Mouse (Mus musculus) heart, embryonic 15.5 days (tissue): Measurements from ENCODE around the gene Kif3c. TPM values are rescaled to one million over a fixed set of nuclear protein-coding genes. Genes with fewer than 3 reads are reported as not detected.

Experiments used
- ATAC-seq: fragments of 200-750 bp; cut with Nextera tagmentation; replicated peaks from 2 replicates; pipeline ENCODE4 v1.8.0; 2017; ENCODE audit warnings: low read depth, moderate TSS enrichment; ENCODE audit not compliant: insufficient number of reproducible peaks, insufficient read depth, low FRiP score
- H3K27ac ChIP-seq: fragments of 300-500 bp; sonication (generic); 2 replicates; pipeline ENCODE4 v1.5.1; 2015; ENCODE audit warnings: mild to moderate bottlenecking, inconsistent platforms
- H3K27me3 ChIP-seq: fragments of 300-500 bp; sonication (generic); 2 replicates; pipeline ENCODE4 v1.6.1; 2015; ENCODE audit warnings: inconsistent platforms
- H3K36me3 ChIP-seq: fragments of 300-500 bp; sonication (generic); 2 replicates; pipeline ENCODE4 v1.6.1; 2015; ENCODE audit warnings: mild to moderate bottlenecking, inconsistent platforms
- H3K4me1 ChIP-seq: fragments of 300-500 bp; sonication (generic); replicated peaks from 2 replicates; pipeline ENCODE4 v1.6.1; 2015; ENCODE audit warnings: inconsistent platforms
- H3K4me2 ChIP-seq: fragments of 300-500 bp; sonication (generic); 2 replicates; pipeline ENCODE4 v1.6.1; 2015; ENCODE audit warnings: inconsistent platforms, mild to moderate bottlenecking, moderate library complexity
- H3K4me3 ChIP-seq: fragments of 300-500 bp; sonication (generic); 2 replicates; pipeline ENCODE4 v1.5.1; 2015; ENCODE audit warnings: mild to moderate bottlenecking, inconsistent platforms
- H3K9ac ChIP-seq: fragments of 300-500 bp; sonication (generic); 2 replicates; pipeline ENCODE4 v1.6.1; 2015; ENCODE audit warnings: mild to moderate bottlenecking, inconsistent platforms
- H3K9me3 ChIP-seq: fragments of 300-500 bp; sonication (generic); replicated peaks from 2 replicates; pipeline ENCODE4 v1.6.1; 2016; ENCODE audit warnings: inconsistent platforms
- WGBS: fragments of 180-500 bp; shearing (Covaris S2); methylation state at CpG from one replicate; pipeline ENCODE4 v1.1.7; 2015; ENCODE audit warnings: mixed read lengths; 5-methylcytosine and 5-hydroxymethylcytosine counted together
- polyA plus RNA-seq: library from polyadenylated mRNA; unstranded; fragments of >200 nt; fragmentation: Nextera tagmentation; extraction: Ambion mirVana; gene quantifications from 2 replicates; pipeline ENCODE4 v1.2.1, GENCODE M21; 2015

The Kif3c gene
- polyA plus RNA-seq, 1 experiment from 2014 or later, result 4.6 TPM

DNA sequence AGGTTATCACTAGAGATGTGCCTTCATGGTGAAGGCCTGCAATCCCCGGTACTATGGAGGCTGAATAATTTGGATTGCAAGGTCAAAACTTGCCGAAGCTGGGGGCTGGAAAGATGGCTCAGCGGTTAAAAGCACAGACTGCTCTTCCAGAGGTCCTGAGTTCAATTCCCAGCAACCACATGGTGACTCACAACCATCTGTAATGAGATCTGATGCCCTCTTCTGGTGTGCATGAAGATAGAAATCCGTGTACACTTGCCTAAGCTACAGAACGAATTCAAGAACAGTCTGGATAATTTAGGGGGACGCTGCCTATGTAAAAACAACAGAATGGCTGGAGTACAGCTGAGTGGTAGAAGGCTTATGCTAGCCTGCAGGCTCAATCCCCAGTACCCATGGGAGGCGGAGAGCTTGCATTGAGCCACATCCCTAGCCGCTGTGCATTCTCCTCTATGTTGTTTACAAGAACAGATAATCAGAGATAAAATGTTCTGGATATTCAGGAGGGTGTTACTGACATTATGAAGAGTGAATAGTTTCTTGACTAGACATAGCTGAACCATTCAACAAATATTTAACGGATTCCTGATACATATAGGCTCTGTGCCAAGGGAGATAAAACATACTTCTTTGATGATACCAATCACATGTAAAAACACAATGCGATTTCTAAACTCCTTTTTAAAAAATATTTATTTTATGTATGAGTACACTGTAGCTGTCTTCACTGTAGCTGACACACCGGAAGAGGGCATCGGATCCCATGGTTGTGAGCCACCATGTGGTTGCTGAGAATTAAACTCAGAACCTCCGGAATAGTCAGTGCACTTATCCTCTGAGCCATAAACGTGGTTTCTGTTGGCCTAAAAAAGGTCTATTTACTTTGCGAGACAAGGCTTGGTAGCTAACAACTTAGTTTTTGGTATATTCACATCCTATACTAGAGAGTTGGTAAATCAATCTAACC is 60.7 kb downstream of the Kif3c start:
- H3K27ac ChIP-seq, result peak overlapping the region; percentile 97
- H3K27me3 ChIP-seq, result no peaks in the 10 kb centered on the region
- no peaks in the 10 kb centered on the region for H3K9me3 ChIP-seq
- peak overlapping the region; percentile 68 for H3K4me2 ChIP-seq
- WGBS, result 39% methylated on average over 15 of the region's 15 CpGs
- no peaks in the 10 kb centered on the region for H3K36me3 ChIP-seq
- 0 out of 2 replicates have a peak, but pooled peaks have one; percentile 18 for ATAC-seq
- H3K4me1 ChIP-seq, result peaks cover 28% of the 10 kb centered on the region
- H3K4me3 ChIP-seq, result peak overlapping the region; percentile 88
- peak overlapping the region; percentile 45 for H3K9ac ChIP-seq

GRCm38 (mm10) chr12:3426530-3427034 is 61.6 kb downstream of the Kif3c start, which contains the start of gene Asxl2:
Asxl2 (plus strand) TSS chr12:3426857.
- no peaks in the 10 kb centered on the region for H3K9me3 ChIP-seq
- under 1% methylated on average over 53 of the region's 53 CpGs for WGBS
- H3K4me1 ChIP-seq, result peaks cover 28% of the 10 kb centered on the region
- peak within 1 kb of the TSS; percentile 95 for H3K9ac ChIP-seq
- ATAC-seq, result peak; percentile 93
- peak within 1 kb of the TSS; percentile 97 for H3K27ac ChIP-seq
- H3K4me2 ChIP-seq, result peak within 1 kb of the TSS; percentile 68
- H3K4me3 ChIP-seq, result peak within 1 kb of the TSS; percentile 88
- H3K27me3 ChIP-seq, result no peaks in the 10 kb centered on the region
- H3K36me3 ChIP-seq, result no peaks in the 10 kb centered on the region

- H3K4me2 ChIP-seq, result peak overlapping the region; percentile 68
- H3K27me3 ChIP-seq, result no peaks in the 10 kb centered on the region
- peak; percentile 57 for ATAC-seq
- H3K4me3 ChIP-seq, result peak overlapping the region; percentile 88
- under 1% methylated on average over 65 of the region's 65 CpGs for WGBS
- peak overlapping the region; percentile 95 for H3K9ac ChIP-seq
- H3K9me3 ChIP-seq, result no peaks in the 10 kb centered on the region
- peaks cover 28% of the 10 kb centered on the region for H3K4me1 ChIP-seq
- H3K27ac ChIP-seq, result peak overlapping the region; percentile 97
- H3K36me3 ChIP-seq, result no peaks in the 10 kb centered on the region
Measured at GRCm38 (mm10) chr12:3427067-3427889, 62.3 kb downstream of the Kif3c start.

GRCm38 (mm10) chr12:3427891-3428775 is 63.2 kb downstream of the Kif3c start:
- Histone ChIP-seq H3K4me1 (peaks cover 28% of the 10 kb centered on the region), H3K36me3 (no peaks in the 10 kb centered on the region), H3K9ac (no peak overlapping the region), H3K9me3 (no peaks in the 10 kb centered on the region), H3K27ac (peak overlapping the region; percentile 97), H3K4me2 (peak overlapping the region; percentile 68), H3K27me3 (no peaks in the 10 kb centered on the region), H3K4me3 (peak overlapping the region; percentile 88)
- 61% methylated on average over 11 of the region's 11 CpGs for WGBS
- ATAC-seq, result no peak

DNA sequence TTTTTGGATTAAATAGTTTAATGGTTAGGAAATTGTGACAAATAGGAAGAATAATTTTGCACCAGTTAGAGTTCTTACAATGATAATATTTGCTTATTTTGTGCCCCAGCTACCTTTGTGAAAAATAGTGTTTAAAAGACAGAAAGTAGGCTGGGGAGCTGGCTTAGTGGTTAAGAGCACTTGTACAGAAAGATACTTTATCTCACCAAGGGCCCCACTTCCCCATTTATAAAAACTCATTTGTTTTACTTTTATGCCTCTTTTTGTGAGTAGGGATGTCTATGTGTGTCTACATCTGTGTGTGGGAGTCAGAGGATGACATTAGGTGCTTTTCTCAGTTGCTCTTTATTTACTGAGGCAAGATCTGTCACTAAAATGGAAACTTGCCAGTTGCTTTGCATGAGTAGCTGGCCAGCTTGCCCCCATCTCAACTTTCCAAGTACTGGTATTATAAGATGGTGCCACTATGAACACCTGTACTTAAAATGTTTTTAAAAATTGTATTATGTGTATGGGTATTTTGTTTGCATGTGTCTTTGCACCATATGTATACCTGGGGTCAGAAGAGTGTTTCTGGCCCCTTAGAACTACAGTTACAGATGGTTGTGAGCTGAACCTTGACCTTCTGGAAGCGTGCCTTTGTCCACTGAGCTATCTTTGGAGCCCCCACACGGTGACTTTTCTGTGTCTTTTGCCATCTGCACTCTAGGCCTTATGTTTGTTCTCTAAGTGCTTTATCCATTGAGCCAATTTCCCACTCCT is 64.9 kb downstream of the Kif3c start:
- WGBS, result 75% methylated on average over 2 of the region's 2 CpGs
- no peaks in the 10 kb centered on the region for H3K27me3 ChIP-seq
- ATAC-seq, result no peak

DNA sequence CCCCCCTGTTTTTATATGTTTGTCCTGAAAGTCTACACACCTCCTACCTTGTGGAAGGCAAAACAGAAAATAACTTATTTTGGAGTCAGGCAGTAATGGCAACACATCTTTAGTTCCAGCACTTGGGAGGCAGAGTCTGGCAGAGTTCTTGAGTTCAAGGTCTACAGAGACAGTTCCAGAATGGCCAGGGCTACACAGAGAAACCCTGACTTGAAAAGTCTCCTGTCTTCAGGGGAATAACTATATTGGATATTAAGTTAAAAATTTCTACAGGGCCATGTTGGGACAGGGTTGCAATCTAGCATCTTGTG is 65.5 kb downstream of the Kif3c start:
- no peak overlapping the region for H3K27ac ChIP-seq
- no peaks in the 10 kb centered on the region for H3K9me3 ChIP-seq
- no peak for ATAC-seq
- H3K9ac ChIP-seq, result no peak overlapping the region
- H3K27me3 ChIP-seq, result no peaks in the 10 kb centered on the region
- H3K4me2 ChIP-seq, result no peak overlapping the region
- H3K36me3 ChIP-seq, result no peaks in the 10 kb centered on the region
- H3K4me1 ChIP-seq, result peaks cover 17% of the 10 kb centered on the region
- H3K4me3 ChIP-seq, result no peak overlapping the region

More for the DNA sequence above, 64.9 kb downstream of the Kif3c start:
- no peak overlapping the region for H3K9ac ChIP-seq
- no peaks in the 10 kb centered on the region for H3K9me3 ChIP-seq
- peaks cover 21% of the 10 kb centered on the region for H3K4me1 ChIP-seq
- no peak overlapping the region for H3K4me2 ChIP-seq
- no peak overlapping the region for H3K4me3 ChIP-seq
- no peak overlapping the region for H3K27ac ChIP-seq
- no peaks in the 10 kb centered on the region for H3K36me3 ChIP-seq

- no peaks in the 10 kb centered on the region for H3K36me3 ChIP-seq
- no peak overlapping the region for H3K4me2 ChIP-seq
- ATAC-seq, result no peak
- peaks cover 14% of the 10 kb centered on the region for H3K4me1 ChIP-seq
- H3K4me3 ChIP-seq, result no peak overlapping the region
- H3K27ac ChIP-seq, result no peak overlapping the region
- no peak overlapping the region for H3K9ac ChIP-seq
- H3K9me3 ChIP-seq, result no peaks in the 10 kb centered on the region
- H3K27me3 ChIP-seq, result no peaks in the 10 kb centered on the region
Measured at GRCm38 (mm10) chr12:3430985-3431384, 66.1 kb downstream of the Kif3c start.

DNA sequence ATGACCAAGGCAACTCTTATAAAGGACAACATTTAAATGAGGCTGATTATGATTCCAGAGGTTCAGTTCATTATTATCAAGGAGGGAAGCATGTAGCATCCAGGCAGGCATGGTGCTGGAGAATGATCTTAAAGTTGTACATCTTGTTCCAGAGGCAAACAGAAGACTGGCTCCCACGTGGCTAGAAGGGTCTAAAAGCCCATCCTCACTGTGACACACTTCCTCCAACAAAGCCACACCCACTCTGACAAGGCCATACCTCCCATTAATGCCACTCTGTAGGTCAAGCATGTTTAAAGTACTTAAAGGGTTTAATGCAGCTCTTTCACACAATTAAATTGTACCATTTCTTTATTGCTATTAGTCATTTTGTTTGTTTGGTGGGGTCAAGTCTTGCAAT is 68.8 kb downstream of the Kif3c start:
- H3K9me3 ChIP-seq, result no peaks in the 10 kb centered on the region
- no peaks in the 10 kb centered on the region for H3K36me3 ChIP-seq
- no peak overlapping the region for H3K4me2 ChIP-seq
- H3K4me1 ChIP-seq, result peaks cover 8% of the 10 kb centered on the region
- WGBS, result 54% methylated on average over 1 of the region's 1 CpGs
- H3K27me3 ChIP-seq, result no peaks in the 10 kb centered on the region
- H3K9ac ChIP-seq, result no peak overlapping the region
- no peak for ATAC-seq
- H3K4me3 ChIP-seq, result no peak overlapping the region
- H3K27ac ChIP-seq, result no peak overlapping the region

GRCm38 (mm10) chr12:3436446-3436845 is 71.5 kb downstream of the Kif3c start:
- no peaks in the 10 kb centered on the region for H3K36me3 ChIP-seq
- no peak overlapping the region for H3K4me2 ChIP-seq
- no peak for ATAC-seq
- no peaks in the 10 kb centered on the region for H3K9me3 ChIP-seq
- no peak overlapping the region for H3K4me3 ChIP-seq
- WGBS, result 81% methylated on average over 5 of the region's 5 CpGs
- peaks cover 7% of the 10 kb centered on the region for H3K4me1 ChIP-seq
- no peak overlapping the region for H3K27ac ChIP-seq
- H3K9ac ChIP-seq, result no peak overlapping the region
- no peaks in the 10 kb centered on the region for H3K27me3 ChIP-seq

GRCm38 (mm10) chr12:3437815-3438214 is 72.9 kb downstream of the Kif3c start:
- Histone ChIP-seq H3K36me3 (no peaks in the 10 kb centered on the region), H3K9ac (no peak overlapping the region), H3K27me3 (no peaks in the 10 kb centered on the region), H3K27ac (no peak overlapping the region), H3K4me2 (no peak overlapping the region), H3K4me3 (no peak overlapping the region), H3K9me3 (no peaks in the 10 kb centered on the region), H3K4me1 (peaks cover 7% of the 10 kb centered on the region)
- WGBS, result 100% methylated on average over 1 of the region's 1 CpGs
- ATAC-seq, result no peak
